Mouse (Mus musculus): ENCODE data around the gene Gm49368.
"Not testable (repeated sequence)": the region's sequence is repeated elsewhere in the genome, so short reads cannot be mapped to it uniquely, and the experiment has no call there.

Gene Gm49368

DNA sequence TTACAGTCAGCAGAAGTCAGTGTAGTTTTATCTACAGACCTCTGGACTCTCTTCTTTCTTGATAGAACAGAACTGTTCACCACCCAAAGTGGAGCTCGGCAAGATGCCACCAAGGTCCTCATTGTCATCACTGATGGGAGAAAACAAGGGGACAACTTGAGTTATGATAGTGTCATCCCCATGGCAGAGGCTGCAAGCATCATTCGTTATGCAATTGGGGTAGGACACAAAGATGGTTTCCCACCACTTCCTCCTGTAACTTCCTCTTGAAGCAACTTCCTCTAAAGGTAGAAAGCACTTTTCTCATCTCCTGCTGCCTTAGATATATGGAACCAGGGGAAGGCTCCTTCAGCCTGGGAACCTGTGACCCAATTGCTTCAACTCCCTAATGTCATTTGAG, 71.1 kb downstream of the Gm49368 start:
- peak; percentile 63 for DNase-seq

- peak; percentile 18 for DNase-seq
Observed at GRCm38 (mm10) chr7:128136927-128137326, 74.4 kb downstream of the Gm49368 start.

- peak; percentile 28 for DNase-seq
Observed at GRCm38 (mm10) chr7:128139611-128140010, 77.1 kb downstream of the Gm49368 start.

DNA sequence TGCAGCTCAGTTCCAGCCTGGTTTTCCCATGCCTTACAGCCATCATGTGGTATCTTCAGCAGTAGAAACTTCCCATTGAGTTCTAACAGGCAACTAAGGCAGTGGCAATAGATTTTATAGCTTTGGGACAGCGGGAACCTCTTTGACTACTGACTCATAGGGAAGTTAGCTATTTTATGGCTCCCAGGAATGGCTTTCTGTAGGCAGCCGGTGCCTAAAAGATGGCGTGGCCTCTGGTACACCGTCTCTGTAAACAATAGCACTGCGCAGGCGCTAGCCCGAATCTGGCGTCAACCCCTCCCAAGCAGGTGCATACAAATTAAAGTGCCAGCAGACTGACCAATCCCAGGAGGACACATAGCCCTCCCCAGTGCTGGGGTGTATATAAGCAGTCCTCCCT, 88.5 kb downstream of the Gm49368 start:
- DNase-seq = no peak

DNA sequence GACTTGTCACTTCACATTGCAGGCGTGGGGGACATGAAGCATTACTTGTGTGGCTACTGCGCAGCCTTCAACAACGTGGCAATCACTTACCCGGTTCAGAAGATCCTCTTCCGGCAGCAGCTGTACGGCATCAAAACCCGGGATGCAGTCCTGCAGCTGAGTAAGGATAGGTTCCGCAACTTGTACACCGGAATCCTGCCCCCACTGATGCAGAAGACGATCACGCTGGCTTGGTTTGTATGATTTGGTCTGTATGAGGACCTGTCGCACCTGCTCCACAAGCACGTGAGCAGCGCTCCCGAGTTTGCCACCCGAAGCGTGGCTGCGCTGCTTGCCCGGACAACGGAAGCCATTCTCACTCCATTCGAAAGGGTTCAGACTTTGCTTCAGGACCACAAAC, 91.6 kb downstream of the Gm49368 start, which contains the start of gene Itgad:
TSS of gene Itgad (plus strand) at position 301 of the 400 bp plus-strand sequence.
- no peak for DNase-seq

GRCm38 (mm10) chr7:128154924-128155323, 92.4 kb downstream of the Gm49368 start:
- DNase-seq = no peak

DNA sequence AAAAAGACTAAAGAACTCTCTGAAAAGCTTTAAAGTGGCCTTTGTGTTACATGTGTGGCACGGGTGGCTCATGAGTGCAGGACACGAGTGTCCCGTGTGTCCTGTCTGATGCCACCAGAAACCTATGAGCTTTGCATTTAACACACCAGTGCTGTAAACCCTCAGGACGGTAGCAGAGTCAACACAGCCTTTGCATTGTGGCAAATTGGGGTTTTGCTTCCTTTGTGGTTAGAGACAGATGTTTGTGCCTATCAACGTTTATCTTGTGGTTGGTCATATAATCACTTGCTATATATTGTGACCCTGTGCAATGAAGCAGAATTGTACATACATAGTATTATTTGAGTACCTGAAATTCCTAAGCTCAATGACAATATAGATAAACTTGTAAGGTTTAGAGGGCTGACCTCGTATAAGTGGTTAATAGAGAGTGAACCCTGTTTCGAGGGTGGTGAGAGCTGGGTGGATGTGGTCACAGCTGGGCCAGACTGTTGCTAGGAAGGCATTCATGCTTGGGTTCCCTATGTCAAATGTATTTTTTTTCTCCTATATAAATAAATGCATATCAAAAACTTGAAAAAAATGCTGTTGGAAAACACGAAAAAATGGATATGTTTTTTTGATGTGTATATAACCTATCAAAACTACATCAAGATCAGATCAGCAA, 96.3 kb downstream of the Gm49368 start:
- not testable (repeated sequence) for DNase-seq

GRCm38 (mm10) chr7:128164001-128164400, 101.5 kb downstream of the Gm49368 start:
- no peak for DNase-seq

GRCm38 (mm10) chr7:128166391-128166790, 103.9 kb downstream of the Gm49368 start:
- no peak for DNase-seq

DNA sequence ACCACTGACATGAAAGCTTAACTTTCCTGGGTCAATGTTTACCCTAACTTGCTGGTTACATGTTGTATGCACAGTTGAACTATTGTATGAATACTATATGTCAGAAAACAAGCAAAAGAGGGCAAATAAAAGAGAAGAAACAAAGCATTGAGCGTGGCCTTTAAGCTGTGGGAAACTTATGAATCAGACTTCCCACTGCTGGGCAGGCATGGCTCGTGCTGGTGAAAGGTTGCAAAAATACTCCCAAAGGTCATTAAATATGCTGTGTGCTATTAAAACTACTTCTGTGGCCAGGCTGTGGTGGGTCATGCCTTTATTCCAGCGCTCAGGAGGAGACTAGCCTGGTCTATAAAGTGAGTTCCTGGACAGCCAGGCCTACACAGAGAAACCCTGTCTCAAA, 107.5 kb downstream of the Gm49368 start:
- DNase-seq = no peak
